Mouse (Mus musculus) embryonic facial prominence, embryonic 14.5 days (tissue): ENCODE measurements around the gene Gtf2ird2. TPM values are rescaled to one million over a fixed set of nuclear protein-coding genes. Genes with fewer than 3 reads are reported as not detected.
A peak's percentile ranks its signal among the peaks of the same experiment; 100 is the strongest.

ENCODE experiments used
- ATAC-seq: fragments of 200-750 bp; cut with Nextera tagmentation; 2 replicates; pipeline ENCODE4 v1.8.0; 2017; ENCODE audit warnings: low read depth, moderate number of reproducible peaks, moderate TSS enrichment
- DNase-seq: peaks from one replicate; pipeline ENCODE4 v3.0.0-alpha.2; 2015; ENCODE audit warnings: low spot score
- H3K27ac ChIP-seq: fragments of 300-500 bp; sonication (generic); replicated peaks from 2 replicates; pipeline ENCODE4 v1.5.1; 2014; ENCODE audit warnings: low read depth, mild to moderate bottlenecking, low read length, moderate library complexity
- H3K27me3 ChIP-seq: fragments of 300-500 bp; sonication (generic); replicated peaks from 2 replicates; pipeline ENCODE4 v1.6.1; 2014; ENCODE audit warnings: low read length; ENCODE audit not compliant: control insufficient read depth, insufficient read depth
- H3K36me3 ChIP-seq: fragments of 300-500 bp; sonication (generic); 2 replicates; pipeline ENCODE4 v1.6.1; 2014; ENCODE audit warnings: low read length, mixed read lengths; ENCODE audit not compliant: control insufficient read depth, insufficient read depth
- H3K4me1 ChIP-seq: fragments of 300-500 bp; sonication (generic); 2 replicates; pipeline ENCODE4 v1.6.1; 2014; ENCODE audit warnings: antibody characterized with exemption, low read length; ENCODE audit not compliant: control insufficient read depth, insufficient read depth
- H3K4me2 ChIP-seq: fragments of 300-500 bp; sonication (generic); 2 replicates; pipeline ENCODE4 v1.6.1; 2014; ENCODE audit warnings: low read depth, mild to moderate bottlenecking, low read length, moderate library complexity, mixed read lengths
- H3K4me3 ChIP-seq: fragments of 300-500 bp; sonication (generic); 2 replicates; pipeline ENCODE4 v1.5.1; 2014; ENCODE audit warnings: low read depth, mild to moderate bottlenecking, low read length
- H3K9ac ChIP-seq: fragments of 300-500 bp; sonication (generic); 2 replicates; pipeline ENCODE4 v1.6.1; 2014; ENCODE audit warnings: low read depth, mild to moderate bottlenecking, low read length, moderate library complexity, mixed read lengths
- H3K9me3 ChIP-seq: fragments of 300-500 bp; sonication (generic); 2 replicates; pipeline ENCODE4 v1.6.1; 2016; ENCODE audit warnings: low read length; ENCODE audit not compliant: control insufficient read depth
- WGBS: fragments of 180-500 bp; shearing (Covaris S2); extraction: QIAGEN DNeasy Blood & Tissue Kit; methylation state at CpG from one replicate; pipeline ENCODE4 v1.1.7; 2014; 5-methylcytosine and 5-hydroxymethylcytosine counted together
- polyA plus RNA-seq: library from polyadenylated mRNA; unstranded; fragments of >200 nt; fragmentation: Nextera tagmentation; extraction: Ambion mirVana; gene quantifications from 2 replicates; pipeline ENCODE4 v1.2.1, GENCODE M21; 2014

Gene Gtf2ird2
- polyA plus RNA-seq, 1 experiment from 2014 or later, result 6.6 TPM

DNA sequence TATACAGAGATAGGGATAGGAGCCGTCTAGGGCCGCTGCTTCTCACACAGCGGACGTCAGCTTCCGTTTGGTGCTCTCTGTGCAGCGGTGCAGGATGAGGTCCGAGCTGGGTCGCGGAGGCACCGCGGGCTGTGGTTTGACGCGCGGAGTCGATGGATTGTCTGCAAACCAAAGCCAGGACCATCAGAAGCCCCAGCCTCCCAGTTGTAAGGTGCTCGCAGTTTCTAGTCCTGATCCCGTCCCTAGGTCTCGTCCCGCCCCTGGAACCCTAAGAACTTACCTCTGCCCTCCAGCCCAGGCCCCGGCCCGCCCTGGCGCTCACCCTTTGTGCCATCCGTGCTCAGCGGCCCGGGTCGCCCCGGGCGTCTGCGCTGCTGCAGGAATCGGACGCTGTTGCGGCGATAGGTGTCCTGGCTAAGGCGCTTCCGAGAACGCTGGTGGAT, 37.9 kb downstream of the Gtf2ird2 start:
- Histone ChIP-seq H3K9me3 (no peaks in the 10 kb centered on the region), H3K9ac (peak overlapping the region; percentile 63), H3K4me1 (peaks cover 9% of the 10 kb centered on the region; the same call in 1 of the 2 replicates), H3K4me3 (peak overlapping the region; percentile 33), H3K4me2 (peak overlapping the region; percentile 64), H3K36me3 (peaks cover 8% of the 10 kb centered on the region), H3K27ac (no peak overlapping the region), H3K27me3 (peaks cover 10% of the 10 kb centered on the region)
- DNase-seq, result no peak
- 0 out of 2 replicates have a peak, but pooled peaks have one; percentile 16 for ATAC-seq
- WGBS, result 3% methylated on average over 25 of the region's 36 CpGs

DNA sequence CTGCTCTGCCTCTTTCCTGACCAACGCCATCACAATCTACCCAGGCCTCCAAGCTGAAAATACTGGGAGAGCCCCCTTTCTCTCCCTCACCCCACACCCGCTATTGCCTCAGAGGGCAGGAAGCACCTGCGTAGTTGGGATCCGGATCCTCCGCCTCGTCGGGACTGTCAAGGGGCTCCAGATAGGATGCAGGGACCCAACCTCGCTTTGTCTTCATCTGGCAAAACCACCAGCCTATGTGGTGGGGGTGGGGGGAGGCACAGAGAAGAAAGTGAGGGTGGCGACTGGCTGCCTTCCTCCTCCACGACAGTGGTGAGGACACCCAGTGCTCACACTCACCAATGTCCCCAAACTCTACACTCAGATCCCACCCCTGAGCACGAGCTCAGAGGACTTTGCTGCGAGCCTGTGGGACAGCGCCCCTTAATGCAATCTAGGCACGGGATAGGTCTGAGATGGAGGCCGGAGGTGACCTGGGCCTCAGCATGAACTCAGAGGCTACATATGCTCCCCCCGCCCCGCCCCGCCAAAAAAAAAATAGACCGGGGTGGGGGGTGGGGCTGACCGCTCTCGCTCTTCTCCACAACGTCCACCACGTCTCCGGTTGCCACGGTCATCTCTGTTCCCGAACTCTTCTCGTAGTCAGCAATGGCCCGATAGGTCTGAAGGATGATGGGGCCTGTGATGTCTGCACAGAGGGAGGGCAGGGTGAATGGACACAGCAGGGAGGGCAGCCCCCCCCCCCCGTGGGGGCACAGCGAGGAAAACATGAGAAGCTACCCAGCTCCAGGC, 41.5 kb downstream of the Gtf2ird2 start:
- 79% methylated on average over 30 of the region's 30 CpGs for WGBS
- Histone ChIP-seq H3K9me3 (no peaks in the 10 kb centered on the region), H3K36me3 (no peaks in the 10 kb centered on the region), H3K27ac (no peak overlapping the region), H3K4me3 (no peak overlapping the region), H3K4me1 (peaks cover 12% of the 10 kb centered on the region; the same call in 1 of the 2 replicates), H3K4me2 (no peak overlapping the region), H3K9ac (no peak overlapping the region), H3K27me3 (peaks cover 10% of the 10 kb centered on the region)
- ATAC-seq (no peak), DNase-seq (no peak)

DNA sequence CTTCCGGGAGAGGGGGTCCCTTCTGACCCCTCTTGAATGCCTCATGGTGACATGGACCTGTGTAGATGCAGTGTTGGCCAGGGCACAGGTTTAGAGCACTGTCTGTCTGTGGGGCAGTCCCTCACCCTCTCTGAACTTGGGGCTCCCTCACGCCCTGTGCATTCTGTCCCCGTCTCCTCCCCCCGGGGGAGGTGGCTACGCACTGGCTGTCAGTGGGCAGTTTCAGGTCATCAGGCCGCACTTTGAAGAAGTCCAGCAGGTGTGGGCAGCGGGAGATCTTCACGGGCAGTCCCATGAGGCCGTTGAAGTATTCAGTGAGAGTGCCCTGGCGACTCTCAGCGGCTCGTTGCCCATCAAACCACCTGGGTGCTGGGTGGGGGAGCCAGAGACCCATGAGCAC, 43.1 kb downstream of the Gtf2ird2 start:
- whole genome bisulfite sequencing, result 60% methylated on average over 12 of the region's 12 CpGs
- Histone ChIP-seq H3K27me3 (peaks cover 9% of the 10 kb centered on the region), H3K27ac (no peak overlapping the region), H3K36me3 (no peaks in the 10 kb centered on the region), H3K9me3 (no peaks in the 10 kb centered on the region), H3K9ac (no peak overlapping the region), H3K4me2 (no peak overlapping the region), H3K4me1 (peaks cover 6% of the 10 kb centered on the region; the same call in 1 of the 2 replicates), H3K4me3 (no peak overlapping the region)
- ATAC-seq (no peak), DNase-seq (no peak)

DNA sequence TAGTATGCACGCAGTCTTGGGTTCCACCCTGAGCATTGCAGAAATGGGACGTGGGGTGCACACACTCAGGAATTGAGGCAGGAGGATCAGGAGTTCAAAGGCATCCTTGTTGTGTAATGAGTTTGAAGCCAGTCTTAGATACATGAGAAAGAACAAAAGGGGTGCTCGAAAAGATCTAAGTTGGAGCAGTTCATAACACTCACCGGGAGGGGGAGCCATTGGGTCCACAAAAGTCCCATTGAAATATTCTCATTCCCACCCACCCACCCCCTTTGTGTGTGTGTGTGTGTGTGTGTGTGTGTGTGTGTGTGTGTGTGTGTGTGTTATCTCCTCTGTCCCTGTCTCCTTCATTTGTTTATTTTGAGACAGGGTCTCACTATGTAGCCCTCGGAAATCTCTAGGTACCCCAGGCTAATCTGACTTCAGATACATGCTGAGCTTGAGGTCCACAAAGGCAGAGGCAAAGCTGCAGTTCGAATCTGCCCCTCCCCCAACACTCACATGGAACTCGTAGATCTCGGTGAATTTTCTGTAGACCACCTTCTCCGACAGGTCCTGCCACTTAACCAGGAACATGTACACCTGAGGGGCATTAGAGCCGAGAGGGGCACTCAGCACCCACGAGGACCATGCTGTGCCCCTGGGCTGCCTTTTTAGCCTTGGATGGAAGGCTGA, 43.9 kb downstream of the Gtf2ird2 start:
- Histone ChIP-seq H3K4me3 (no peak overlapping the region), H3K9ac (no peak overlapping the region), H3K27me3 (peaks cover 2% of the 10 kb centered on the region), H3K4me2 (no peak overlapping the region), H3K36me3 (no peaks in the 10 kb centered on the region), H3K9me3 (no peaks in the 10 kb centered on the region), H3K27ac (0 out of 2 replicates have a peak overlapping the region, but pooled peaks have one; percentile 33), H3K4me1 (peaks cover 4% of the 10 kb centered on the region; the same call in 1 of the 2 replicates)
- ATAC-seq (no peak), DNase-seq (no peak)
- WGBS, result 36% methylated on average over 10 of the region's 11 CpGs

DNA sequence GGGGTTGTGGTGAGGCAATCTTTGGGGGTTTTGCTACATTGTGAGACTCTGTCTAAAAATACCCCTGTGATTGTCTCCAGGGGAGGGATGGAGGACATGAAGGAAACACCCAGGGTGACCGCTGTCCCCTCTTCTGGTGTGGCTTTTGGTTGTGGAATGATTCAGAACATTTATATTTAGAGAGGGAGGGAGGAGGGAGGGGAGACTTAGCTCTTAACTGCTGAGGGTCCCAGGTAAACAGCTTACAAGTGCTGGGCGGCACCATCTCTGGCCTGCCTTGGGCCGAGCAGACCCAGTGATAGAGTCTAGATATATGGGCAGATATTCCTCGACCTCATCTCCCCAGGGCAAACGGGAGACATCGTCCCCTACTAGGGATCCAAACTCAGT, 44.4 kb downstream of the Gtf2ird2 start:
- DNase-seq (no peak), ATAC-seq (no peak)
- H3K27me3 ChIP-seq, result no peaks in the 10 kb centered on the region
- H3K4me3 ChIP-seq, result no peak overlapping the region
- peaks cover 4% of the 10 kb centered on the region; the same call in 1 of the 2 replicates for H3K4me1 ChIP-seq
- H3K4me2 ChIP-seq, result no peak overlapping the region
- H3K36me3 ChIP-seq, result no peaks in the 10 kb centered on the region
- H3K9ac ChIP-seq, result no peak overlapping the region
- H3K9me3 ChIP-seq, result no peaks in the 10 kb centered on the region
- H3K27ac ChIP-seq, result 0 out of 2 replicates have a peak overlapping the region, but pooled peaks have one; percentile 33
- WGBS, result 72% methylated on average over 6 of the region's 6 CpGs

DNA sequence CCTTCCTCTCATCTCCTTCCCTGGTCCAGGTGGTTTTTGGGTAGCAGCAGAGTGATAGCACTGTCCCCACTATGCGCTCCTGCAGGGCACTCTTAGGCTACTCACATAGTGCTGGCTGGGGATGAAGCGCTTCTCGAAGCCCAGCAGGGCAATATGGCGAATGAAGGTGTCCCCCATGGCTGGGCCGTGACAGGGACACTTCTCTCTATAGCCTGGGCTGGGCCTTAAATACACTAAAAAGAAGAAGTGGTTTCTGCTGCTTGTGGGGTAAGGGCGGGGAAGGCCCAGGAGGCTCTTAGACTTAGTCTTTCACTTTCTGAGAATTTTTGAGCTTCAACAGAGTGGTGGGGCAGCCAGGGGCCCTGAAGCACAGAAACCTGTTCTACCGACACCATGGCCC, 45.6 kb downstream of the Gtf2ird2 start, which contains the start of gene Ncf1:
Gene Ncf1, minus strand, starts transcription at position 235 of the 400 bp plus-strand sequence.
- DNase-seq, result no peak
- Histone ChIP-seq H3K27ac (no peak within 1 kb of the TSS), H3K9me3 (no peaks in the 10 kb centered on the region), H3K4me1 (peaks cover 4% of the 10 kb centered on the region; the same call in 1 of the 2 replicates), H3K4me2 (no peak within 1 kb of the TSS), H3K36me3 (no peaks in the 10 kb centered on the region), H3K9ac (no peak within 1 kb of the TSS), H3K4me3 (no peak within 1 kb of the TSS), H3K27me3 (no peaks in the 10 kb centered on the region)
- ATAC-seq, result no peak
- 81% methylated on average over 7 of the region's 7 CpGs for WGBS

DNA sequence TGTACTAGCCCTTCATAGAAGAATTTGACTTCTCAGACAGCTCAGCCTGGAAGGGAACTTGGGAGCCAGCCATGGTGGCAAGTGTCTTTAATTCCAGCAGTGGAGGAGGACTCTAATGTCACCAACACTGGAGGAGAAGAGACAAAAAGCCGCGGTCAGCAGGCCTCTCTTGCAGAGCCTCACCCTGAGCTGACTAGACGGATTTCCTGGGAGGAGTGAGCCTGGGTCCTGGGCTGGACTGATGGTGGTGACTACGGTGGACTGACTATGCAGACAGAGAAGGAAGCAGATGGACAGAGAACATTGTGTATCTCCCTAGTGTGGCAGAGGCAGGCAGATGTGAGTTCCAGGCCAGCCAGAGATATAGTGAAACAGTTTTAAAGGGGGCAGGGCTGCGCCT, 47.6 kb downstream of the Gtf2ird2 start:
- 71% methylated on average over 5 of the region's 5 CpGs for WGBS
- no peak for DNase-seq
- no peak for ATAC-seq
- Histone ChIP-seq H3K27me3 (no peaks in the 10 kb centered on the region), H3K27ac (no peak overlapping the region), H3K9ac (no peak overlapping the region), H3K9me3 (no peaks in the 10 kb centered on the region), H3K4me1 (peaks cover 13% of the 10 kb centered on the region; the same call in 1 of the 2 replicates), H3K4me3 (no peak overlapping the region), H3K36me3 (peaks cover 8% of the 10 kb centered on the region), H3K4me2 (no peak overlapping the region)

DNA sequence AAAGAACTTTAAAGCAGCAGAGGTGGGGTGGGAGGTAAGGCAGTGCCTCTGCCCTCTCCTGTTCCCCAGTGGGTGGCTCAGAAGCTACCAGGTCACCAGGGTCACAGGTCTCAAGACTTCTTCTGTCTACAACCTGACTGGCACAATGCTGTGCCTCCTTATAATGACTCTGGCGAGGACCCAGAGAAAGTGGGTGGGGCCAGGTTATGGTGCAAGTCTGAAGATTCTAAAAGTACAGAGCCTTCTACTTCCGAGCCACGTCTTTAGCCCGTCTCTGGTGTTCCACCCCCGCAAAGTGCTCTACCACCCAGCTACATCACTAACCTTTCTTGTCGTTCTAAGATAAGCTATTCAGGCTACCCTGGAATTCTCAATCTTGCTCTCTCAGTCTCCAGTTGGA, 48.3 kb downstream of the Gtf2ird2 start:
- DNase-seq, result no peak
- Histone ChIP-seq H3K4me3 (no peak overlapping the region), H3K27me3 (no peaks in the 10 kb centered on the region), H3K9ac (no peak overlapping the region), H3K4me1 (peaks cover 8% of the 10 kb centered on the region; the same call in 1 of the 2 replicates), H3K9me3 (no peaks in the 10 kb centered on the region), H3K4me2 (no peak overlapping the region), H3K36me3 (peaks cover 16% of the 10 kb centered on the region), H3K27ac (no peak overlapping the region; the same call in 1 of the 2 replicates)
- no peak for ATAC-seq
- WGBS, result 72% methylated on average over 6 of the region's 6 CpGs
